Mouse (Mus musculus) heart, embryonic 14.5 days (tissue): ENCODE measurements around the gene Slc9a8. TPM values are rescaled to one million over a fixed set of nuclear protein-coding genes. Genes with fewer than 3 reads are reported as not detected.
A peak's percentile ranks its signal among the peaks of the same experiment; 100 is the strongest.

Source experiments
- ATAC-seq: fragments of 200-750 bp; cut with Nextera tagmentation; 2 replicates; pipeline ENCODE4 v1.8.0; 2017; ENCODE audit warnings: low read depth, moderate TSS enrichment; ENCODE audit not compliant: insufficient number of reproducible peaks, insufficient read depth, low FRiP score
- H3K27ac ChIP-seq, 2 experiments: fragments of 200-500 bp in 1 of 2; fragments of 300-500 bp in 1 of 2; sonication (generic) in 1 of 2; replicated peaks in 1 of 2; 2 replicates each; pipeline ENCODE4 v1.5.1; 2012 to 2014; ENCODE audit warnings: low read depth in 2 of 2, low read length in 2 of 2, control low read depth in 1 of 2, mild to moderate bottlenecking in 1 of 2, mixed read lengths in 1 of 2; ENCODE audit not compliant: control insufficient read depth in 1 of 2, insufficient read depth in 1 of 2
- H3K27me3 ChIP-seq: fragments of 300-500 bp; sonication (generic); 2 replicates; pipeline ENCODE4 v1.6.1; 2014; ENCODE audit warnings: mild to moderate bottlenecking, low read length, control low read depth; ENCODE audit not compliant: control insufficient read depth, insufficient read depth
- H3K36me3 ChIP-seq: fragments of 300-500 bp; sonication (generic); 2 replicates; pipeline ENCODE4 v1.6.1; 2014; ENCODE audit warnings: mild to moderate bottlenecking, control low read depth, low read length, mixed read lengths; ENCODE audit not compliant: control insufficient read depth, insufficient read depth
- H3K4me1 ChIP-seq, 2 experiments: fragments of 200-500 bp in 1 of 2; fragments of 300-500 bp in 1 of 2; sonication (generic) in 1 of 2; 2 replicates each; pipeline ENCODE4 v1.6.1; 2012 to 2014; ENCODE audit warnings: low read length in 2 of 2, control low read depth in 1 of 2, mixed read lengths in 1 of 2; ENCODE audit not compliant: control insufficient read depth in 2 of 2, insufficient read depth in 2 of 2
- H3K4me2 ChIP-seq: fragments of 300-500 bp; sonication (generic); 2 replicates; pipeline ENCODE4 v1.6.1; 2014; ENCODE audit warnings: mild to moderate bottlenecking, low read length
- H3K4me3 ChIP-seq, 2 experiments: fragments of 200-500 bp in 1 of 2; fragments of 300-500 bp in 1 of 2; sonication (generic) in 1 of 2; 2 replicates each; pipeline ENCODE4 v1.5.1; 2012 to 2014; ENCODE audit warnings: low read length in 2 of 2, mild to moderate bottlenecking in 2 of 2, control low read depth in 1 of 2, low read depth in 1 of 2, moderate library complexity in 1 of 2; ENCODE audit not compliant: control insufficient read depth in 1 of 2, insufficient read depth in 1 of 2
- H3K9ac ChIP-seq: fragments of 300-500 bp; sonication (generic); 2 replicates; pipeline ENCODE4 v1.6.1; 2014; ENCODE audit warnings: mild to moderate bottlenecking, low read length
- H3K9me3 ChIP-seq: fragments of 300-500 bp; sonication (generic); 2 replicates; pipeline ENCODE4 v1.6.1; 2016; ENCODE audit warnings: low read length, control low read depth; ENCODE audit not compliant: control insufficient read depth
- WGBS: fragments of 180-500 bp; shearing (Covaris S2); extraction: QIAGEN DNeasy Blood & Tissue Kit; methylation state at CpG from one replicate; pipeline ENCODE4 v1.1.7; 2014; 5-methylcytosine and 5-hydroxymethylcytosine counted together
- polyA plus RNA-seq: library from polyadenylated mRNA; unstranded; fragments of >200 nt; fragmentation: Nextera tagmentation; extraction: Ambion mirVana; gene quantifications from 2 replicates; pipeline ENCODE4 v1.2.1, GENCODE M21; 2014

Gene Slc9a8
- polyA plus RNA-seq, 1 experiment from 2014 or later = 19.3 TPM

- Histone ChIP-seq H3K36me3 (peaks cover 88% of the 10 kb centered on the region), H3K9me3 (no peaks in the 10 kb centered on the region), H3K27ac (no peak overlapping the region), H3K4me1 (peaks cover 3 to 4% of the 10 kb centered on the region in 2 experiments; a peak in 3 of 4 replicates), H3K27me3 (no peaks in the 10 kb centered on the region), H3K4me3 (no peak overlapping the region), H3K9ac (no peak overlapping the region), H3K4me2 (no peak overlapping the region)
- ATAC-seq = no peak
- 91% methylated on average over 8 of the region's 8 CpGs for WGBS
Measured at GRCm38 (mm10) chr2:167450647-167451046, 29.1 kb downstream of the Slc9a8 start.

DNA sequence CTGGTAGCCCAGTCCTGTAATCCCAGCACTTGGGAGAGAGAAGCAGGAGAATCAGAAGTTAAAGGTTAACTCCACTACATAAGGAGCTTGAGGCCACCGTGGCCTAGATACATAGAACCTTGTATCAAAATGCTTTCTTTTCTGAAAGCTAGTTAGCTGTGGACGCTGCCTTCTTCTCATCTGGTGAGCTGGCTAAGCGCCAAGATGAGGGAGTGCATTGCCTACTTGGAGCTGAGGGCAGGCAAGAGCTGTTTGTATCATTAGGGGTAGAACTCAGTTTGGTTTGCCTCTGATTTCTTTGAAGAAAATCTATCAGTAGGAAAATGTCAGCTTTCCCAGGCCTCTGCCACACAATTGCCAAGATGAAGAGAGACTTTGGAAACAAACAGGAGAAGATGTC lies 32.3 kb downstream of the Slc9a8 start:
- WGBS = 69% methylated on average over 3 of the region's 3 CpGs
- Histone ChIP-seq H3K9ac (no peak overlapping the region), H3K9me3 (no peaks in the 10 kb centered on the region), H3K4me2 (no peak overlapping the region), H3K36me3 (peaks cover 88% of the 10 kb centered on the region), H3K27ac (no peak overlapping the region), H3K4me1 (no peaks in the 10 kb centered on the region), H3K27me3 (no peaks in the 10 kb centered on the region), H3K4me3 (no peak overlapping the region)
- no peak for ATAC-seq

DNA sequence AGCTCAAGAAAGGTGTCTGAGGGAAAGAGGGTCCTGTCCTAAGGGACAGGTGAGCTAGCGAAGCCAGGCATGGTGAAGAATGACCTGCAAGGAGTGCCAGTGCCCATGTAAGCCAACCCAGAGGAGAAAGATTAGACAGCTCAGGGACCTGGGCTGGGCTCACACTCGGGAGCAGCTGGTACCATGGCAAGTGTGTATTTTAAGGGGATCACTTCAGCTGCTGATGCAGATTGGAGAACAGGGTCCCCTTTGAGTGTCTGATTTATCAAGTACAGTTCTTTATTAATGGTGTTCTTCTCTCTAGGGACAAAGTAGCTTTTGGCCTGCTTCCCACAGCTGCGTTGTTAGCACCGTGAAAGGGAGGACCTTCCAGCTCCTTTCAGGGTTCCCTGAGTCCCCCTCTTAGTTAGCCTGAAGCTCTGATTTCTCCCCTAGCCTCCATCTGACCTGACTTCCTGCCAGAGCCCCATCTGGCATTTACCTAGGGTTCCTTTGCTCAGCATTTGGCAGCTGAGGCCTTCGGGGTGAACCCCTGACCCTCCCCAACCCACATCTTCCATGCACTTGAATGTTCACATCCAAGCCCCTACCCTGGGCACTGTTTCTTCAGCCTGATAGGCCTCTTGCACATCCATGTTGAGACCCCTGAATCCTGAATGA lies 35.0 kb downstream of the Slc9a8 start:
- Histone ChIP-seq H3K9me3 (no peaks in the 10 kb centered on the region), H3K9ac (no peak overlapping the region), H3K27ac (no peak overlapping the region), H3K4me2 (no peak overlapping the region), H3K4me1 (no peaks in the 10 kb centered on the region), H3K36me3 (peaks cover 81% of the 10 kb centered on the region), H3K4me3 (no peak overlapping the region), H3K27me3 (no peaks in the 10 kb centered on the region)
- WGBS = 95% methylated on average over 5 of the region's 5 CpGs
- no peak for ATAC-seq

DNA sequence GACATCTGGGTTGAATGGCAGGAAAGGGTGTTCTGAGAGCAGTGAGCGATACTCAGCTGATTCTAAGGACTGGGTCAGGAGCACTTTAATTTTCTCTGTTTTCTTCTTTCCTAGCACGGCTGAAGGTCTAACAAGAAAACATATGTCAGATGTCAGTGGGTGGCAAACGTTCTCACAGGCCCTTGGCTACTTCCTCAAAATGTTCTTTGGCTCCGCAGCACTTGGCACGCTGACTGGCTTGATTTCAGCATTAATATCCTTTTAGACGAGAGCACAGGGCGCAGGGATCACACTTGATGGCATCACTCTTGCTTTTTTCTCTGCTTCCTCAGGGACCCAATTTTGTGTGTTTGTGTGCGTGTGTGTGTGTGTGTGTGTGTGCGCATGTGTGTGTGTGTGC lies 35.7 kb downstream of the Slc9a8 start:
- Histone ChIP-seq H3K9ac (no peak overlapping the region), H3K27me3 (no peaks in the 10 kb centered on the region), H3K4me2 (no peak overlapping the region), H3K36me3 (peaks cover 80% of the 10 kb centered on the region), H3K27ac (no peak overlapping the region), H3K4me1 (no peaks in the 10 kb centered on the region), H3K4me3 (no peak overlapping the region), H3K9me3 (no peaks in the 10 kb centered on the region)
- 91% methylated on average over 9 of the region's 9 CpGs for whole genome bisulfite sequencing
- no peak for ATAC-seq

DNA sequence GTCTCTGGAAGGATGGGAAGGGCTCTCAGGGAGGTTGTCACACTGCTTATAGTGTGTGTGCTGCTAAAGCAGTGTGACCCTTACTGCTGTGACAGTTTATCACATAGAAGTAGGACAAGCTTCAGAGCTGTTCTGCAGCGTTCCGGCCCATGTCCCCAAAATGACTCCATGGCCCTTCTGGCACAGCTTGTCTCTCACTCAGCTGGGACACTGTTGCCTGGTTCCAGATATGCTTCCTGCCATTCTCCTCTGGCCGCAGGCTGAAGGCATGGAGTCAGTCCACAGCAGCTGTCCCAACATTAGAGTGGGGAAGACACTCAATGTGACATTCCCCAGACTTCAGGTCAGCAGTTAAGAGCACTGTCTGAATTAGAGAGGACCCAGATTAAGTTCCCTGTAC lies 37.0 kb downstream of the Slc9a8 start:
- Histone ChIP-seq H3K27me3 (no peaks in the 10 kb centered on the region), H3K4me3 (no peak overlapping the region), H3K9me3 (no peaks in the 10 kb centered on the region), H3K4me2 (no peak overlapping the region), H3K27ac (no peak overlapping the region), H3K4me1 (peaks cover 0 to 2% of the 10 kb centered on the region in 2 experiments; a peak in 1 of 4 replicates), H3K9ac (no peak overlapping the region), H3K36me3 (peaks cover 70% of the 10 kb centered on the region)
- WGBS = 72% methylated on average over 3 of the region's 3 CpGs
- ATAC-seq = no peak

DNA sequence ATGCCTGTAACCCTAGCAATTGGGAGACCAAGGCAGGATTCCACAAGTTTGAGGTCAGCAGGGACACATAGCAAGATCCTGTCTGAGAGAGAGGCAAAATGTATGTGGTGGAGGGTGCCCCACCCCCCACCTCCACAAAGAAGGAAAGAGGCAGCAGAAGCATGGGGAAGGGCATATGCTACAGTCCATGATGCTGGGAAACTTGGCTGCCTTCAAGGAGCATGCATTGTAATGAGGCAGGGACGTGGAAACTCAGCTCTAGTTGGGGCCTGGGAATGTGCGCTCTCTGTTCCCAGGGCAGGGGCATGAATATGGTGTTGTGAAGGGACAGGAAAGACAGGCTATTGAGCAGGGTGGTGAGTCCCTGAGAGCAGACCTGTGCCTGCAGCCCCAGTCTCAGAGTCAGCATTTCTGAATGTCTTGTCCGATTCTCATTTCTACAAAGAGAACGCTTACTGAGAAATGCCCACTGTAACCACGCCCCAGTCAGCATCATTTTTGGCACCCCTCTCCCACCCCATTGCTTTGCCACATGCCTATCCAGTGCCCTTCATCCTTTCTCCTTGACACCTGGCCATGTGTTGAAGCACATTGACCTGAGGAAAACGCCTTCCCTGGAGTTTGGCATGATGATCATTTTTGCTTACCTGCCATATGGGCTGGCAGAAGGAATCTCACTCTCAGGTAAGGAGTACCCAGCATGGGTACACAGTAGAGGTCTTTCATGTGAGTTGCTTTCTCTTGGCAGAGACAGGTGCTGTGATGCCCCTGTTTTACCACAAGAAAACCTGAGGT lies 37.8 kb downstream of the Slc9a8 start:
- Histone ChIP-seq H3K9ac (no peak overlapping the region), H3K4me2 (no peak overlapping the region), H3K27ac (no peak overlapping the region), H3K4me3 (no peak overlapping the region), H3K9me3 (no peaks in the 10 kb centered on the region), H3K27me3 (no peaks in the 10 kb centered on the region), H3K4me1 (peaks cover 0 to 2% of the 10 kb centered on the region in 2 experiments; a peak in 1 of 4 replicates), H3K36me3 (peaks cover 63% of the 10 kb centered on the region)
- ATAC-seq = no peak
- WGBS = 92% methylated on average over 6 of the region's 6 CpGs

DNA sequence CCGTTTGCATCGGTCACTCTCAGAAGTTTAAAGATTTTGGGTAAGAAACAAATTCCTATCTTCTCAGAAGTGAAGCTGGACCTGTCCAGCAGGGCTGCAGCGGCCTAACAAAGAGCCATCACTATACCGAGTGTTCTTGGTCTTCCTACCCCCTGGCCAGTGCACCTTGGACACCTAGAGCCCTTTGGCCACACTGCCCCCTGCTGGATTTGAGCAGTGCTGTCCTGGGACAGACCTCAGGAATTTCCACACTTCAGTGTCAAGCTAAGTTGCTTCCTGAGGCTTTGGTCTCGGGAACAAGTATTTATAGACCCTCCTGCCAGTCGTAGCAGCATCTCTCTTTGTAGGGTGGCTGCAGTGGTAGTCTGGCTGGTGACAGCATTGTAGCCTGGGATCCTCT lies 41.4 kb downstream of the Slc9a8 start:
- H3K9me3 ChIP-seq = no peaks in the 10 kb centered on the region
- H3K4me3 ChIP-seq = no peak overlapping the region
- H3K27ac ChIP-seq = no peak overlapping the region
- ATAC-seq = peak; percentile 64; the same call in 1 of the 2 replicates
- no peak overlapping the region for H3K4me2 ChIP-seq
- H3K4me1 ChIP-seq = peaks cover 0 to 2% of the 10 kb centered on the region in 2 experiments; a peak in 1 of 4 replicates
- H3K27me3 ChIP-seq = no peaks in the 10 kb centered on the region
- H3K36me3 ChIP-seq = peaks cover 64% of the 10 kb centered on the region
- H3K9ac ChIP-seq = no peak overlapping the region
- 47% methylated on average over 6 of the region's 6 CpGs for WGBS
